Mouse (Mus musculus): Measurements from ENCODE around the gene Aldh2. TPM values are rescaled to one million over a fixed set of nuclear protein-coding genes. Genes with fewer than 3 reads are reported as not detected.
"Not testable (repeated sequence)": the region's sequence is repeated elsewhere in the genome, so short reads cannot be mapped to it uniquely, and the experiment has no call there.

Gene Aldh2
- total RNA-seq, 2 experiments from 2014 or later, result 1,062 to 2,025 TPM

DNA sequence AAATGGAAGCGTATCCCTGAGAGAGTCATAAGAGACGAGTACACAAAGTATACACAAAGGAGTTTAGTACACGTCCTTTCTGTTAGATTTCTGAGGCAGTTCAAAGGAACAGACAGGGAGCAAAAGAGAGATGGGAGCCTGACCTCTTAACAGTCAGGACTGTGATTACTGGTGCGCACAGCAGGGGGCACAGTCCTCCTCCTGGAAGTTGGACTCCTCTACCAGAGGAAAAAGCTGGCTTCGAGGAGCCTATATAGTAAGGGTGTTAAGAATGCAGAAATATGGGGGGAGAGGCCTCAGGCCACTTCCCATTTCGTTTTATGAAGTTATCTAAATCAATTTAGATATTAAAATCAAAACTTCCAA lies 47.1 kb downstream of the Aldh2 start:
- DNase-seq, result peak; percentile 66 to 76

DNA sequence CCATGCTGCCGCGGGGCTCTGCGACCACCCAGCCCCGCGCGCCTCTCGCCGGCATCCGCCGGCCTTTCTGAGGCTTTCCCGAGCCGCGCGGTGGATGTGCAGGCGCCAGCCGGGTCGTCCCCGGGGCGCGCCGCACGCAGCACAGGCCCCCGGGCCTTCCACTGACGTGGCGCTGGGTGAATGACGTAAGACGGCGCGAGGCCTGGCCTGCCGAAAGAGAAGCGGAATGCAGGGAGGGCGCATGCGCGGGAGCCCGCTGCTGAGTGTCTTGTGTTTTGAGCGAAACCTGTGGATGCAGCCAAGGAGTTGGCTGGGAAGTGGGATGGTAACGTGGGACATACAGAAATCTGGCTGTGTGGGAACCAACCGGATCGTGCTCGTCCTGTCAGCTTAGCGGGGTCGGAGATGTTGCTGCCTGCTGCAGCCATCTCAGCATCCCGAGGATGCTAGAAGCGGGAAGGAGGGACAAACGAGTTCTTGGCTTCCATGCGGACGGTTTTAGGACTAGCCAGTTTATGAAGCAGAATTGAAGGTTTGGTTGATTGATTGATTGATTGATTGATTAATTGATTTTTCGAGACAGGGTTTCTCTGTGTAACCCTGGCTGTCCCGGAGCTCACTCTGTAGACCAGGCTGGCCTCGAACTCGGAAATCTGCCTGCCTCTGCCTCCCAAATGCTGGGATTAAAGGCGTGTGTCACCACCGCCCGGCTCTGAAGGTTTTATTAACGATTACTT lies 47.7 kb downstream of the Aldh2 start, which contains the start of gene Mapkapk5:
Gene Mapkapk5, minus strand, starts transcription at position 113 of the 737 bp plus-strand sequence.
- DNase-seq, result peak; percentile 98

DNA sequence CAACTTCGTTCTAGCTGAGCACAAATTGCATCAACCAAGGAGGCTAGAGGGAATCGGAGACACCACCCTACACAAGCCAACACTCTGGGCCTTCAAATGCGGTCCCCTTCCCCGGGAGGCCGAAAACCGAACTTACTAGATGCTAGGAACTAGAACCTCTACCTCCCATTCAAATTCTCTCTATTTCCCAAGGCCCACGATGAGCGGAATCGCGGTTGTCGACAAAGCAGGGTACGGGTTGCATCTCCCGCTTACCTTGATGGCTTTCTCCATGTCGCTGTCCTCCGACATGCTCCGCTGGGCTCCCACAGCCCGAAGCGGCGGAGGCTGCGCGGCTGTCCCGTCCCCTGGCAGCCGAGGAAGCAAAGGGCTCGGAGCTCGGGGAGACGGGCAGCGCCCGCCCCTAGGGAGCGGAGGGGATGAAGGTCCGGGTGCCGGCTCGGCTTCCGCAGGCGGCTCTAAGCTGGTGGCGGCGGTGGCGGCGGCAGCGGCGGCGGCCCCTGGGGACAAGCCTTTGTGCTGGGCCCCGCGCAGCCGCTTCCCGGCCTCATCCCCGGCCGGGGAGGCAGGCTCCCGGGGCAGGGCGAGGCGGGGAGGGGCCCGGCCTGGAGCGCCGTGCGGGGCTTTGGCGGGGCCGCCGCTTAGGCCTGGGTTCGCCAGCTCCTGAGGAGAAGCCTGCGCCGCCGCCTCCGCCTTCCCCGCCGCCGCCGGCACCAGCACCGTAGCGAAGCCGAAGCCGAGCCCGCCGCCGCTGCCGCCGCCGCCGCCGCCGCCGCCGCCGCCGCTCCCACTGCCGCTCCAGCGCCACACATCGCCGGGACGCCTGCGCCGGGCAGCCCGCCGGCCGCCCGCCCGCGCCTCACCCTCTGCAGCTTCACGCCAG lies 48.5 kb downstream of the Aldh2 start, which contains the start of the genes Adam1a and Gm42878:
Gene Adam1a, minus strand, starts transcription at position 573 of the 883 bp plus-strand sequence.
Gene Gm42878, minus strand, starts transcription at position 573 of the 883 bp plus-strand sequence.
- peak; percentile 49 to 68 for DNase-seq

DNA sequence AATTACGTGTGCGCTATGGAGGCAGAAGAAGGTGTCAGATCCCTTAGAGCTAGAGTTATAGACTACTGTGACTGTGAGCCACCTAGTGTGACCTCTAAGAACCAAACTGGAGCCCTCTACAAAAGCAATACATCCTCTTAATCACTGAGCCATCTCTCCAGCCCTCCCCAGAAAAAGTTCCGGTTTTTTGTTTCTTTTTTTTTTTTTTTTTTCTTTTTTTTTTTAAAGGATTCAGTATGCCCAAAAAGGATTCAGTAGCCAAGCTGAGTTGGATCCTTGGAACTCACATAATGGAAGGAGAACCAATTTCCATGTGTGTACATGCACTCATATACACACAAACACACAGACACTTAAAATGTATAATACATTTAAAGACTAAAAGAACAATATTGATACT lies 50.3 kb downstream of the Aldh2 start:
- no peak for DNase-seq

DNA sequence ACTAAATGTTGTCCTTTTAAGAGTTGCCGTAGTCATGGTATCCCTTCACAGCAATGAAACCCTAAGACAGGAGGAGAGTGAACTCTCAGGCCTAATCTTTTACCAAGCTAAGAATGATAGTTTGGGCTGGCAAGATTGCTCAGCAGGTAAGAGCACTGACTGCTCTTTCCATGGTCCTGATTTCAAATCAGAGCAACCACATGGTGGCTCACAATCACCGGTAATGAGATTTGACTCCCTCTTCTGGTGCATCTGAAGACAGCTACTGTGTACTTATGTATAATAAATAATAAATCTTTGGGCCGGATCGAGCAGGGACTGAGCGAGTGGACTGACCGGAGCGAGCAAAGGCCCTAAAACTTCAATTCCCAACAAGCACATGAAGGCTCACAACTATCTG lies 52.4 kb downstream of the Aldh2 start:
- no peak for DNase-seq

DNA sequence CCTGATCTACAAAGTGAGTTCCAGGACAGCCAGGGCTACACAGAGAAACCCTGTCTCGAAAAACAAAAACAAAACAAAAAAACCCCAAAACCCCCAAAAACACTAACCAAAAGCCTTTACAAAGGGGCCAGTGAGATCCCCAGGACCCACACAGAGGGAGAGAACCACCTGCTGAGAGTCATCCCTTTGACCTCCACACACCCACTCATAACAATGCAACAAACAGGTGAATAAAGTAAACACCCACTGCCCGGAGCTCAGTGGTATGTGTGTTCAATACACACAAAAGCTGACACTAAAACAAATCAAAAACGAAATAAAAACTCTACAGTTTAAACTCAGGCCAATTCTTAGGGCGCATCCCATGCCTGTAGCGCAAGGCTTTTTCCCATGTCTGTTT lies 53.6 kb downstream of the Aldh2 start:
- no peak for DNase-seq

DNA sequence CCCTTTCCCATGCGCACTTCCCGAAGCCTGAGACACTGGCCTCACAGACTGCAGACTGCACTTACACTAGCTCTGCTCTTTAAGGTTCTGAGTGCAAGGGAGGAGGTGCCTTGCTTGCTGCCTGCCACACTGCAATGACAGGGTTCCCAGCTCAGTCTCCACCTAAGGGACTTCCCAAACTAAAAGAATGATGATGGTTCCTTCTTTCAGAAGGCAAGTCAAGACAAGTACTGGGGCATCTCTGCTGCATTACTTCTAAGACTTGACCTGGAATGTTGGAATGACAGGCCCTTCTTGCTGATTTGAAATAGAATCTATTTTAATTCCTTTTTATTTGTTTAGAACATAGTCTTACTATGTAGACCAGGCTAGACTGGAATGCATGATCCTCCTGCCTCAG lies 56.0 kb downstream of the Aldh2 start:
- no peak for DNase-seq

DNA sequence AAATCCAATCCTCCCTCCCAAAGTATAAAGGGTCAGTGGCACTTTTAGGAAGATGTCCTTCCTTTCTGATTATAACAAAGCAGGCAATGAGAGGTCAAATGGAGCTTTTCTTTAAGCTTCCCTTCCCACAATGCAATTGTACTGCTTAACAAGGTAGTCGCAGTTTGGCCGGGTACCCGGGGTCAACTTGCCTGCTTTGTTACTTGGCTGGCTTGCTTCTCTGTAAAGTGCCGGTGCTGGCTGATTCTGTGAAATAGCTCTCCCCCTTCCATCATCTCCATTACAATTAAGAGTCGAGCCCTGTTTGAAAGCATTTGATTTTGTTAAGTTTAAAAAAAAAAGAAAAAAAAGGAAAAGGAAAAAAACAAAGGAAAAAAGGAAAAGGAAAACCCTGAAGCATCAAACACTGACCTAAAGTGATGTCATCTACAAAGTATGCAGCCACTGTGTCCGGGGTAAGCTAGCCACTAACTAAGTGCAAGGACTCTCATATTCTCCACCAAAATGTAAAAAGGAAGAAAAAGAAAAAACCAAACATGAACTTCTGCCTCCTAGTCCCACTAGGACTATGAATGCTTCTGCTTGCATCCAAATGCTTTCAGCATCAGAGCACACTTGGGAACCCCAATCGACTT lies 56.6 kb downstream of the Aldh2 start:
- DNase-seq, result no peak

DNA sequence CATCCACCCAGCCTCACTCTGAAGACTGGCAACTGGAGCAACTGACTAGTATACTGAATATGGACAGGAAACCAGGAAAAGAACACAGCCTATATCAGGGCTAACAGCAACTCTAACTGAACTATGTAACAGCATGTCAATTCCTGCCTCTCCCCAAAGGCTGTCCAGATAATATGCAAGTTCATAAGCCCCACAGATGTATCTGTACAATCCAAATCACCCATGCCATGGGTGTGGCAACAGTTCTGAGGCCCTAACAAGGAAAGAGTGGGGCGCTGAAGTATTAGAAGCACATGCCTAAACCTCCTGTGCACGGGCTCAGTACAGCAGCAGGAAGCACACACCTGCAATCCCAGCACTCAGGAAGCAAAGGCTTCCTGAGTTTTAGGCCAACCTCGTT lies 58.5 kb downstream of the Aldh2 start:
- no peak for DNase-seq

DNA sequence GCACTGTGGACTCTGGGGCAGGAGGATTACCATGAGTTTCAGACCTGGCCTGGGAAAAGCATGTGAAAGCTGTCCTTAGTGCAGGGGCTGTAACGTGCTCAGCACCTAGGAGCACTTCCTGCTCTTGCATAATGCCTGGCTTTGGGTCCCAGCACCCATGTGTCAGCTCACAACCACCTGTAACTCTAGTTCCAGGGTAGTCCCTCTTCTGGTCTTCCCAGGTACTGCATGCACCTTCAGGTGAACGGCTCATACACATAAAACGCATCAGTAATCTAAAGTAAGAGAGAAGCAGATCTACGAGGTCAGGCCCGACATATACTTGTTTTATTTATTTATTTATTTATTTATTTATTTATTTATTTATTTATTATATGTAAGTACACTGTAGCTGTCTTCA lies 59.1 kb downstream of the Aldh2 start:
- no peak for DNase-seq

DNA sequence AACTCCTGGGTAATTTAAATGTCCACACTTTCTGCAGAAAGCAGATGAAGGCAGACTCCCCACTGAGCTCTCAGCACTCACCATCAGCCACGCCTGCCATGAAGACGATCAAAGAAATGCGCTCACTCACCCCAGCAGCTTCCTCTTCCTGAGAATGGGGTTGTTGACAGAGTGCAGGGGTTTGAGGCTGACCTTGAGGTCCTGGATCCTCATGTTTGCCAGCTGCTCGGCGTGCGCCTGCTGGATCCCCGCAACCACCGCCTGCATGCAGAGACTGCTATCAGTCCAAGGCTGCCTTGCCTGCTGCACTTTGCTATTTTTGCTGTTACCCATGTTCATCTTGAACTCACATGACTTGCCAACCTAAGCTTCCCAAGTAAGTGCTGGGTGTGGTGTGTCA lies 66.7 kb downstream of the Aldh2 start:
- peak; percentile 44 to 64 for DNase-seq

DNA sequence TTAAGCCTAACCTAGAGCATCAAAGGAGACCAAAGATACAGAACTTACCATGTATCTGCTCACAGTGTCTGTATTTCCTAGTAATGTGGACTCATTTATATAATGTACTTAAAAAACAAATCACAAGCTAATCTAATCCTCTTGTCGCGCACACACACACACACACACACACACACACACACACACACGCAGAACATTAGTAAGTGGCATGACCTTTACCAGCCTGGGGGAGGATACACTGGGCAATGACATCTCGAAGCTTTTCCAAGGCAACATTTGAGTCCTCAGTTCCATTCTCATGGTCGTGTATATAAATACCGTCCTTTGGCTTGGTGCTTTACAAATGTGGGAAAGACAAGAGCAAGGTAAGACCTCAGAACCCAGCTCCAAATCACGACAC lies 67.1 kb downstream of the Aldh2 start:
- DNase-seq, result peak; percentile 45 to 57

DNA sequence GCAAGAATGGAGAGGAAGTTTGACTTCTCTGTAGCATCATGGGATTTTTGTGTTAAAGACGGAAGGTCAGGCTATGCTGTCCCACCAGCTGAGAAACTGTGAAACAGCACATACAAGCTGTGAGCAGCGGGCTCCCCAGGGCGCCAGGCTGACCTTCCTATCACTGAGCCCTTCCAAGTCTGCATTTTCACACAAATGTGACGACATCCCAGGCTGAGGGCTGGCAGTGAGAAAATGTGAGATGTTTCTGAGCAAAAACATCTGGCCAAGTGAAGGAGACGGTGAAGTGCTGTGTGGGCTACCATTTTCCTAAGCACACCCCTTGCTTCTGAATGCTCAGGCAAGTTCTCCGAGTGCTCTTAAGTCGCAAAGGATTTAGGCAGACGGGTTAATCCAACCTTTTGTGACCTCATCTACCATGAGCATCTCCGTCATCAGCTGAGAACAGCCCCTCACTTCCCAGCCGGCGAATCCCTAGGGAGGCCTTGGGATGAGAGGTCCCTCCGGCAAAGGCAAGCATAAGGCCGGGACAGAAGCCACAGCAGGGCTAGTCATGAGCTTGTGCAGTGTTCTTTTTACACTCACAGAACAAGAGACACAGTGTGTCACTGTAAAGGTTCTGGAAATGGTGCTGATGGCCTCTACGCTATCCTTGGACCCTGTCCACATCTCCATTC lies 67.7 kb downstream of the Aldh2 start:
- DNase-seq, result peak in 1 of 2 experiments; percentile 21

DNA sequence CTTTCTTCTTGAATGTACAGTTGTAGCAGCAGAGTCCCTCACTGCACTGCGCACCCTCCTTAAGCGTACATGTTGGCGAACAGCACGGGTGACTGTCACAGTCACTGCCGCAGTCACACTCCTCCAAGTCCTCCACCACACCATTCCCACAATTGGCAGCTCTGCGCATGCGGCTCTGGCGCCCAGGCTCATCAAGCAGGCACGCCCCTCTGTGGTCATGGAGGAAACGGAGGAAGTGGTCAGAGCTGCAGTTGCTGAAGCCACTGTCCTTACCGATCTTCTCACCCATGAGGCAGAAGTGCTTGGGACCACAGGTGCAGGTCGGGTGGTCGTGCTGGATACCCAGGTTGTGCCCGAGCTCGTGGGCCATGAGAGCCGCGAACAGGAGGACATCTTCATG lies 73.9 kb downstream of the Aldh2 start:
- DNase-seq, result not testable (repeated sequence)

DNA sequence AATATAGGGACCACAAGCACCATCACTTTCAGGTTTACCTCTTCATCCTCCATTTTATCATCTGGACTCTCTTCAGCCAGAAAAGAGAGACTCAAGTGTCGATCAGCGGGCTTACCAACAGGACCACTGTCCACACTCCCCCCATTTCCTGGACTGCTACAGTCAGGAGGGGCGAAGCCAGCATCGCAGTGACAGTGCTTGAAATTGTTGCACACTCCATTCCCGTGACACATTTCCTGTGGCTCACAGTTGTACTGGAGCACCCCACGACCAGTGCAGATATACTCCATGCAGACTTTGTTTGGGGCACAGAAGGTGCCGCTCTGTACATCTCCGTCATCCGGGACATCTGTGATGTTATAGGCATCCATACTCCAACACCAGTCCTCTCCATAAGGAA lies 74.6 kb downstream of the Aldh2 start:
- DNase-seq, result no peak

Other genes starting within 250 kb of the Aldh2 start
- gene Trafd1, start 208.2 kb downstream of the Aldh2 start, total RNA-seq (2021), result 10 to 100 TPM; 44.1 to 49.7 TPM
- gene Naa25, start 195.9 kb downstream of the Aldh2 start, total RNA-seq (2021), result 10 to 100 TPM; 35.8 to 42.1 TPM
- 1 to 10 TPM; 3.5 to 6.9 TPM for gene Tmem116, start 141.9 kb downstream of the Aldh2 start, total RNA-seq (2021)
- gene Erp29, start 141.3 kb downstream of the Aldh2 start, total RNA-seq (2021), result 100 to 1,000 TPM; 117 to 123 TPM
- not detected for gene Adam1b, start 90.4 kb downstream of the Aldh2 start, total RNA-seq (2021)
- 1 to 10 TPM; 4.1 to 5.5 TPM for gene Adam1a, start 48.3 kb downstream of the Aldh2 start, total RNA-seq (2021)
- gene Gm42878, start 48.3 kb downstream of the Aldh2 start, total RNA-seq (2021), result not detected
- 10 to 100 TPM; 78.9 to 82.6 TPM for gene Mapkapk5, start 47.9 kb downstream of the Aldh2 start, total RNA-seq (2021)
- 10 to 100 TPM; 19.4 to 23.4 TPM for gene Acad12, start 25.1 kb upstream of the Aldh2 start, total RNA-seq (2021)
- 10 to 100 TPM; 18.2 to 25.6 TPM for gene Acad10, start 66.7 kb upstream of the Aldh2 start, total RNA-seq (2021)
- gene Brap, start 66.7 kb upstream of the Aldh2 start, total RNA-seq (2021), result 10 to 100 TPM; 51.4 to 52.2 TPM
- gene Atxn2, start 117.5 kb upstream of the Aldh2 start, total RNA-seq (2021), result 100 to 1,000 TPM; 158 to 166 TPM
- gene Sh2b3, start 243.8 kb upstream of the Aldh2 start, total RNA-seq (2021), result 10 to 100 TPM; 33.7 to 34.8 TPM